Mouse (Mus musculus) kidney, postnatal 14 days (tissue): Measurements from ENCODE around the gene Spaca6.
"Not testable (repeated sequence)": the region's sequence is repeated elsewhere in the genome, so short reads cannot be mapped to it uniquely, and the experiment has no call there.

Experiments
- DNase-seq: peaks from one replicate; pipeline ENCODE4 v3.0.0; 2022; ENCODE audit warnings: mixed read lengths

The Spaca6 gene

DNA sequence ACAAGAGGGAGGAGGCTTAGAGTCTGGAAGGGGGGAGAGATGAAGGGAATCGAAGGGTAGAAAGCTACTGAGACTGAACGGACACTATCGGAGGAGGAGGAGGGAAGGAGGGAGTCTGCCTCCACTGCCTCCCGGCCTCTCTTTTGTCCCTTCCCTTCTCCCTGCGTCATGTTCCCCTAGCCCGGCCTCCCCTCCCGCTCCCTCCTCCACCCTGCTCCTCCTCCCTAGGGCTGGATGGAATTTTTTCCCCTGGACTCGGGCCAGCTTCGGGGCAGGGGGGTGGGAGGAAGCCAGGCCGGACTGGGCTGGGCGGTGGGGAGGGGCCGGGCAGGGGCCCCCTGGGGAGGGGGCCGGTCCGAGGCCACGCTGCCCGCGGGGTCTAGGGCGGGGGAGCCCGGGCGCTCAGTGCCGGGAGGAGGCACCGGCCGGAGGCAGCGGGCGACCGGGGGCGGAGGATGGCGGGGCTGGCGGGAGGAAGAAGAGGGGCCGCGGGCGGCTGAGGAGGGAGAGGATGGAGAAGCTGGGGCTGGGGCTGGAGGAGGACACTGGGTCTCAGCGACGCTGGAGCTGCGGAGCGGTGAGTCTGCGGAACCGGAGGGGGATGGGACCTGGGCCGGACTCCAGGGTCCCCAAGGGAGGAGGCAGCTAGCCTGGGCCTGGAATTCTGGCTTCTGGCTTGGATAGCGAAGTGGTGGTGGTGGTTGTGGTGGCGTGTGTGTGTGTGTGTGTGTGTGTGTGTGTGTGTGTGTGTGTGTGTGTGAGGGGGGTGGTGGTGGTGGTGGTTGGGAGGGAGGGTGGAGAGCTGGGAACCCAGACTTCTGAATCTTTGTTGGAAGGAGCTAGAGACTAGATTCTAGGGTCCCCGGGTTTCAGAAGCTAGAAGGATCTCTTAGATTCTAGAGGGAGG, at the start of gene Spaca6:
TSS of gene Spaca6 (plus strand) at position 408 of the 907 bp plus-strand sequence.
- DNase-seq: peak; percentile 96

DNA sequence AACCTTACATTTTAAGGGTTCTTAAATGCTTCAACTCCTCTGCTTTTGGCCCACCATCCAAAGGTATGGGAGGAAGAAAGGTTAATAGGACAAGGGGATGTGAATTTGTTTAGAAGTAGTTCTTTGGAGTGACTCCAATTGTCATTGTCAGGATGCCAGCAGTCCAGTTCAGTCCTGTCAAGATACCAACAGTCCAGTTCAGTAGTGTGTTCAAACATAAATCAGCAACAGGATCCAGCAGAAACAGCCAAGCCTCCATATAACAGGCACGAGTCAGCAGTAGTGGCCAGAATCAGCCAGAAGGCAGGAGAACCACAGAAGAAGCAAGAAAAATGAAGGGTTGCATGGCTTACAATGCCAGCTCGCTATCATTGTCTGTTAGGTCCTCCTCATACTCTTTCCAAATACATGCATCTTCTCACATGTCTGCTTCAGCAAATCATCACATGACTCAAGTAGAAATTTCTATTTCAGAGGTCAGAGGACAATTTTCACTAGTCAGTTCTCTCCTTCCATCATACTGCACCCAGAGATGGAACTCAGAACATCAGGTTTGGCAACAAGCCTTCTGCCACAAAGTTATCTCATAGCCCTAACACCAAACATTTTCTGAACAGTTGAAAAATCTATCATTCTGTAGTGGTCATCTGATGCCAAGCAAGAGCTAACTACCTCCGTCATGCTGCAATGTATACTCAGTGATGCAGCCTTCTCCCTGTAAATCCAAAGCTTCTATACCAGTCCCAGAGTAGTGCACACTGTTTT, 35.9 kb upstream of the Spaca6 start:
- no peak for DNase-seq

GRCm38 (mm10) chr17:17792578-17792977, 34.4 kb upstream of the Spaca6 start:
- DNase-seq: peak; percentile 5

DNA sequence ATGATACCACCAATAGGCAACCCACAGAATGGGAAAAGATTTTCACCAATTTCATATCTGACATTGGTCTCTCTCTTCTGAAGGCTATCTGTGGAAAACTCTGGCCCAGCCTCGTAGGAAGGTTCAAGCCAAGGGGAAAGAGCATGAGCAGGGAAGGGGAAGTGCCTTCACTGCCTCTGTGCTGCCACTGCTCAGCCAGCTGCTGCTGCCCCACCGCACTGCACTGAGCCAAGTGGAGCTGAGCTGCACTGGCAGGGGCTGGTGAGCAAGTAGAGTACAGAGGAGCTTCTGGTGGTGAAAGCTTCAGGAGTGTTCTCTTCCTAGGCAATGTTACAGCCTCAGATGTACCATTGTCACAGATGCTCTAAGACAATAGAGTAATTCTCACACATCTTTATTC, 31.4 kb upstream of the Spaca6 start:
- no peak for DNase-seq

- no peak for DNase-seq
Measured at GRCm38 (mm10) chr17:17823612-17824336, 3.2 kb upstream of the Spaca6 start.

DNA sequence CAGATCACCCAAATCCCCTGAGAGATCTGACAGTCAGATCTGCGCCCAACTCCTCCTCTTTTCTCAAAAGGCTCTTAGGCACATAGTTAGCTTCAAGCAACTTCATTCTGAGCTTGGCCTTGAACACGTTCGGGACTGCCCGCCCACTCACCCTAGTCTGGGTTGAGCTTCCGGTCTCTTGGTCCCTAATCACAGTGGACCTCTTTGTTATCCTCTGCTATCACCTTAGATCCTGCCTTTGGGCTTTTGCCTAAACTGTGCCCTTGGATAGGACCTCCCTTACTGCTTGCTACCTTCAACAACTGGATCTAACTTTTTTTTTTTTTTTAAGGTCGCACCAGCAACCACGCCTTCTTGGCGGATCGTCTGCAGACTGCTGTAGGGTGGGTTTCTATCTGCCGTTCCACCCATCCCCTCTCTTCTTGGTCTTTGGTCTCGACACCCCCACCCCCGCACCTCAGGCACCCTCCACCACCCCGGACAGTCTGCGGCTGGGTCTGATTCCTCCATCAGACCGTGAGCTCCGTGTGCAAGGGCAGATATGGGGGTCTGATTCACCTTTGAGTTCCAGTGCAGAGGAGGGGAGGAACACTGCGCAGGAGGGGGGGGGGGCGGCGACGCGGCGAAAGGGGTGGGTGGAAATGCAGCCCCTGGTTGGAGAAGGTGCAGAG, 902 bp upstream of the Spaca6 start:
- DNase-seq: peak; percentile 63

GRCm38 (mm10) chr17:17827658-17828190, 766 bp downstream of the Spaca6 start:
- DNase-seq: peak; percentile 87

DNA sequence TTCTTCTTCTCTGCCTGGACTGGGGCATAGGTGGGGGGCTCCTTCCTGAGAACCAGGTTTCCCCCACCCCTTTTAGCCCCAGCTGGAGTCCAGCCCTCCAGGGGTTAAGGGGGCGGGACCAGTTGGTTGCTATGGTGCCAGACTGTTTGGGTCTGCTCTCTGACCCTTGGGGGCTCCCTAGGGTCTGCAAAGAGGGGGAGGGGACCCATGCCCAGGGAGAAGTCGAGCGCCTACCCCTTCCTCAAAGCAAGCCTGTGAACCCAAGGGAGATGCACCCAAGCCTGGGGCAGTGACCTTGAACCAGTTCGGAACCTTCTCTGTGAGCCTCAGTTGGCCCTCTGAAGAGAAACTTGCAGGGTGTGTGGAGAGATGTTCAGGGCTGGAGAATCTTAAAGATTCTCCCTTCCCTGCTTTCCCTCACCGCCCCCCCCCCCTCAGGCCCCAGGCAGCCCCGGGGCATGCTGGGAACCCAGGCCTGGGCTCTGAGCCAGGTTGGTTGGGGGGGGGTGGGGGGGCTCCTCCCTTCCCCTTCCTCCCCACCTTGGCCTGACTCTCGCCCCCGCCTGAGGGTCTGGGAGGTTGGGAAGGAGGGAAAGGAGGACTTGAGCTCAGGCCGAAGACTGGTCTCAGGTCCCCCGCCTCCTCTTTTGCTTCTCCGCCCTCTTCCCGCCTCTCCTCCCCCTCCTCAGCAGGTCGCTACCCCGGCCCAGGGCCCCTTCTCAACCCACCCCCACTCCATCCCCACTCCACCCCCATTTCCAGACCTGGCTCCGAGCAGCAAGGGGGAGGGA, 1.4 kb downstream of the Spaca6 start:
- DNase-seq: peak; percentile 69

DNA sequence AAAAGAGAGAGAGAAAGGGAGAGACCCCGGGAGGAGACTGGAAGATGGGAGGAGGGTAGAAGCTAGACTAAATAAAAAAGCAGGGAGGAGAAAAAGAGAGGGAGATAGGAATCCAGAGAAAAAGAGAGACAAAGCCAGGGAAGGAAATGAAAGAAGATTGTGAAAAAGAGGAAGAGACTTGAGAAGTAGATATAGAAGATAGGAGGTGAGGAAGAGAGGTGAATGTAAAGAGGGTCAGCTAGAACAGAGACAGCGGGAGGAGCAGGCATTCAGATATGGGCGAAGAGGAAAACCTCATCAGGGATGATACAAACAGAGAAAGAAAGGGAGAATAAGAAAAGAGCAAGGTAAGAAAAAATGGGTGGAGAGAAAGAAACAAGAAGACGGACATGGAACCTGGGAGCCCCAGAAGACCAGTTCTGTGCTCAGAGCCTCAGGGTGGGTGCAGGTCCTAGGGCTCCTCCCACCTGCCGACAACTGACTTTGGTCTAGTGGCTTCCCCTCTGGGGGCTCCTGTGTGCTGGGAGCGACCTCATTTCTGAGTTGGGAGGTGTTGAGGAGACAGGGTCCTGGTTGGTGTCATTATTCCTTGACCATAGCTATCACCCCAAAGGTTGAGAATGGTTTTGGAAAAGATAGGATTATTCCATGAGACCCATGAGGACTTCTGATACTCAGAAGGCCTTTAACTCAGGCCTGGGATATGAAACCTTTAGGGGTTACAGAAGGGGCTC, 2.3 kb downstream of the Spaca6 start:
- peak; percentile 31 for DNase-seq

- no peak for DNase-seq
Measured at GRCm38 (mm10) chr17:17829816-17830535, 3.0 kb downstream of the Spaca6 start.

- DNase-seq: no peak
Measured at GRCm38 (mm10) chr17:17830731-17831130, 3.8 kb downstream of the Spaca6 start.

DNA sequence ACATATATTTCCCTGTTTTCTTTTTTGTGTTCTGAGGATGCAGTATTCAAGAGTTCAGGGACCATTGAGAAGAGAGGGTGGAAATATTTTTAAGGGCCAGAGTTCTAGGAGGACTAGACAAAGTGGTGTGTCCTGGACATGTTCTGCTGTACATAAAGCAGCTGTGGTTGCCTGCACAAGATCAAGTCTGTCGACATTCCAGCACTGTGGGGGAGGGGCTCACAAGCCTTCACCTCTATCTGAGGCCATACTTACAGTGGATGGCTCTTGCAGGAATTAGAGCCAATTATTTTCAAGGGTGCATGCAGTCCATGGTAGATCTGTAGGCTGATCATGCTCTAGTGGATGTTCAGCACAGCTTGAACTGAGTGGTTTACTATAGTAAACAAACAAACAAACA, 7.9 kb downstream of the Spaca6 start:
- peak; percentile 68 for DNase-seq

DNA sequence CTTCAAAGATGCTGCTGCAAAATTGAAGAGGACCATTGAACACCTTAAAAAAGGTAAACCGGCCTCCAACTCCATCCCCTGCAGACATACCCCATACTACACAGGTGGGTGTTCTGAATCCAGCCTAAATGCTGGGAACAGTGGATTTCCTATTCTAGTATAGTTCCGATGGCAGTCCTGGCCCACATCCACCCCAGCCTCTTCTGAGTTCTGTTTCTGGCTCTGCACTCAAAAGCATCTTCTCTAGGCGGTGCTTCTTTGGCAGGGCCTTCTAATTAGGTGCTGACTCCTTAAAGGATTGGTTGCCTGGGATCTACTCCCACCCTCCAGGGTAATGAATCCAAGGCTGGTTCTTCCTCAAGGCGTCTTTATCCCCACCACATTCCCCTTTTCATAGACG, 9.1 kb downstream of the Spaca6 start:
- DNase-seq: no peak

GRCm38 (mm10) chr17:17837426-17837825, 10.5 kb downstream of the Spaca6 start:
- DNase-seq: no peak

DNA sequence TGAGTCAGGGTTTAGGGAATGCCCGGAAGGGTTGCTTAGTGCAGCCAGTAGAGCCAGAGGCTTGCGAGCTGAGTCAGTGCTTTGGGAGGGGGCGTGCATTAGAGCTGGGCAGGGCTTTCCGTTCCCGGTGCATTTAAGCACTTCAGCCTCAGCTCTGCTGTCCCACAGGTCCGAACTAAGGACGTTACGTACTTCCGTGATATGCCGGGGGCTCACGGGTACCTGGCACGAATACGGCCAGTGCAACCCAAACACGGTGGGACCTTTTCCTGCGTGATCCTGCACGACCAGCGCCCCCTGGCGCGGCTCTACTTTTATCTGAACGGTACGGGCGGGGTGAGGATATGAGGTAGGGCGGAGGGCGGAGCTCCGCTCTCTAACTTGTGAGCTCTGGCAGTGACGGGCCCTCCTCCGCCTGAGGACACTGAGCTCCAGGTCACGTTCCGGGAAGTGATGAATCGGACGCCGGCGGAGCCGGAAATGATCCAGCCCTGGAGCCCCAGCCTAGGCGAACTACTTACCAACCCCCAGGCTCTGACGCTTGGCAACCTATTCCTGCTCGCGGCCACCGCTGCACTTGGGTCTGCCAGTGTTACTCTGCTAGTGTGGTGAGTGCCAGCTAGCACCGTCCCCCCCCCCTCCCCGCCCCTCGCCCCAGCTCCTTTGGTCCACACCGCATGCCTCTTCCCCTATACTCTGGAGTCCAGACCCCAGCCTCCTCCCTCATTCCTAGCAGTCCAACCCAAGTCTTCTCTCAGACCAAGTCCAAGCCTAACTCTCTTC, 11.2 kb downstream of the Spaca6 start:
- DNase-seq: peak; percentile 98

DNA sequence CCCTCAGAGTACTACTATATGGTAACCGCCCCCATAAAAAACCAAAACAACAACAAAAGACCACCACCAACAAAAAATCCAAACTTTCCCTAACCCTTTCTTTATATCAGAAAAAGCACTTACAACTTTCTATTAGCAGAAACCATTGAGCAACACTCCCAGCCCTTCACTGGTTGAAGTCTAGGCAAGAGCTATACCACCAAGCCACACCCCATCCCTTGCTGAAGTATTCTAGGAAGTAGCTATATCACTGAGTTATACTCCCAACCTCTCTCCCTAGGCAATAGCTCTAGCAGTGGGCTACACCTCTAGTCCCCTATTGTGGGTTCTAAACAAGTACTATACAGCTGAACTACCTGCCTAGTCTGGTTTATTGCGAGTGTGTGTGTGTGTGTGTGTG, 12.3 kb downstream of the Spaca6 start:
- no peak for DNase-seq

- DNase-seq: no peak
Measured at GRCm38 (mm10) chr17:17840796-17841195, 13.8 kb downstream of the Spaca6 start.

DNA sequence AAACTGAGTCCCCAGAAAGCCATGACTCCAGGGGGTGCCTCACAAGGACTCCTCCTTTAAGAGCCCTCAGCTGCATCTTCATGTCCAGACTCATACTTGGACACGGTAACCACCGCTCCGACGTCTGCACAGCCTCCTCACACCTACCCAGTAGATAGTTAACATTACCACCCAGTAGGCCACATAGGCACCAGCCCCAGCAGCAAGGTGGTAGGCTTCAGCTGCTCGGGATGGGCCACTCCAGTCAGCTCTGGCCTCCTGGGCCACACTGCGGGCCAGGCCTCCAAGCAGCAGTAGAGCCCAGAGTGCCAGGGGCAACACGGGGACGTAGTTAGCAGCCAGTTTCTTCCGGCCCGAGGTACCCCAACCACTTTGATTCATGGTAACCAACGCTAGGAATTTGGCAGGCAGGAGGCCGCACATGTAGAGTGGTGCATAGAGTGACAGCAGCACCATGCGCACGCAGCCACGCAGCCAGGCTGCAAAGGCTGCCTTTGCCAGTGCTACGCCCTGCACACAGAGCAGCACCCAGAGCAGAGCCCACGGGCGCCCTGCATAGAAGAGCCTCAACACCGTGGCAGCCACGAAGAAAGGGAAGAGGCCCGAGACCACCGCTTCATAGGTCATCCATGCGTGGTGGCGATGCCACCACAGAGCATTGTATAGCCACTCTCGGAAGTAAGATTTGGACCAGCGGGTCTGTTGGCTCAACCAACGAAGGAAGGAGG, 16.7 kb downstream of the Spaca6 start:
- DNase-seq: no peak

DNA sequence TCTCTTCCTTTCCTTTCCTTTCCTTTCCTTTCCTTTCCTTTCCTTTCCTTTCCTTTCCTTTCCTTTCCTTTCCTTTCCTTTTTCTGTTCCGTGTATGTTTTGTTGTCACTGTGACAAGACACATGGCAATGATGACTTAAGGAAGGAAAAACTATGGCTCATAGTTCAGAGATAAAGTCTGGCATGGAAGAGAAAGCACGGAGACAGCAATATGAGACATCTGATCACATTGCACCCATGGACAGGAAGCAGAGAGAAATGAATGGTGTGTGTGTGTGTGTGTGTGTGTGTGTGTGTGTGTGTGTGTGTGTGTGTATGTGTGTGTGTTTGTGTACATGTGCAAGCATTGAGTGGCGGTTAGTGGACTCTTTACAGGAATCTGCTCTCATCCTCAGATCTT, 17.6 kb downstream of the Spaca6 start:
- not testable (repeated sequence) for DNase-seq
